Mouse (Mus musculus) thymus, adult 2 months (tissue): ENCODE data around the gene Snrpc.

Experiments used
- CTCF ChIP-seq: fragments of 200-500 bp; IDR thresholded peaks from 2 replicates; pipeline ENCODE4 v1.5.1; 2012; ENCODE audit warnings: mild to moderate bottlenecking, control low read depth, low read length, moderate library complexity, borderline replicate concordance; ENCODE audit not compliant: control insufficient read depth, poor library complexity, insufficient read depth; ENCODE audit errors: extremely low read depth
- POLR2A ChIP-seq: fragments of 200-500 bp; IDR thresholded peaks from 2 replicates; pipeline ENCODE4 v1.6.1; 2012; ENCODE audit warnings: mild to moderate bottlenecking, low read length, control low read depth, moderate library complexity; ENCODE audit not compliant: control insufficient read depth, poor library complexity, insufficient read depth; ENCODE audit errors: extremely low read depth

- no peak for TF ChIP-seq CTCF
- no peak for TF ChIP-seq POLR2A
Observed at GRCm38 (mm10) chr17:27856265-27856797, 18.4 kb downstream of the Snrpc start, which contains the start of gene Uhrf1bp1.
